Mouse (Mus musculus): ENCODE results near the gene Tmem167. TPM values are rescaled to one million over a fixed set of nuclear protein-coding genes. Genes with fewer than 3 reads are reported as not detected.
A peak's percentile ranks its signal among the peaks of the same experiment; 100 is the strongest.
"Not testable (repeated sequence)": the region's sequence is repeated elsewhere in the genome, so short reads cannot be mapped to it uniquely, and the experiment has no call there.

Gene Tmem167
- polyA plus RNA-seq (2016; fragmentation: Nextera tagmentation; extraction: Ambion mirVana) = 60.7 and 61.3 TPM in 2 replicates

GRCm38 (mm10) chr13:90088962-90089824 lies at the start of gene Tmem167, which contains the start of gene Xrcc4:
Tmem167 (plus strand) TSS chr13:90089123.
Xrcc4 (minus strand) TSS chr13:90089608.
- Histone ChIP-seq H3K27ac (replicated peaks) (peak within 1 kb of the TSS; percentile 95), H3K4me3 (peak within 1 kb of the TSS; percentile 97), H3K36me3 (peaks cover 9% of the 10 kb centered on the region; the same call in 1 of the 2 replicates), H3K27me3 (ENCODE audit: low read depth, poor library complexity, severe bottlenecking) (no peaks in the 10 kb centered on the region), H3K4me1 (peaks cover 19% of the 10 kb centered on the region), H3K9me3 (replicated peaks) (no peaks in the 10 kb centered on the region)
- 3% methylated on average over 41 of the region's 41 CpGs for WGBS
- peak; percentile 95 for DNase-seq (ENCODE audit: low spot score)

- H3K4me3 ChIP-seq = no peak overlapping the region
- H3K27ac ChIP-seq (replicated peaks) = no peak overlapping the region
- no peaks in the 10 kb centered on the region; the same call in 1 of the 2 replicates for H3K9me3 ChIP-seq (replicated peaks)
- peak; percentile 58 for DNase-seq (ENCODE audit: low spot score)
- 5% methylated on average over 2 of the region's 2 CpGs for WGBS
- H3K36me3 ChIP-seq = no peaks in the 10 kb centered on the region
- peaks cover 18% of the 10 kb centered on the region for H3K4me1 ChIP-seq
- H3K27me3 ChIP-seq (ENCODE audit: low read depth, poor library complexity, severe bottlenecking) = no peaks in the 10 kb centered on the region; the same call in 1 of the 2 replicates
These were observed 49.3 kb upstream of the Tmem167 start for GRCm38 (mm10) chr13:90039613-90040012.

GRCm38 (mm10) chr13:90051735-90052134 lies 37.2 kb upstream of the Tmem167 start:
- no peaks in the 10 kb centered on the region for H3K4me1 ChIP-seq
- H3K36me3 ChIP-seq = no peaks in the 10 kb centered on the region
- no peaks in the 10 kb centered on the region for H3K27me3 ChIP-seq (ENCODE audit: low read depth, poor library complexity, severe bottlenecking)
- WGBS = 80% methylated on average over 6 of the region's 6 CpGs
- no peak overlapping the region for H3K27ac ChIP-seq (replicated peaks)
- no peaks in the 10 kb centered on the region for H3K9me3 ChIP-seq (replicated peaks)
- DNase-seq (ENCODE audit: low spot score) = no peak
- H3K4me3 ChIP-seq = no peak overlapping the region

- H3K4me1 ChIP-seq = no peaks in the 10 kb centered on the region
- H3K27ac ChIP-seq (replicated peaks) = no peak overlapping the region
- no peaks in the 10 kb centered on the region for H3K9me3 ChIP-seq (replicated peaks)
- H3K36me3 ChIP-seq = no peaks in the 10 kb centered on the region
- 92% methylated on average over 3 of the region's 3 CpGs for WGBS
- H3K4me3 ChIP-seq = no peak overlapping the region
- no peaks in the 10 kb centered on the region for H3K27me3 ChIP-seq (ENCODE audit: low read depth, poor library complexity, severe bottlenecking)
- DNase-seq (ENCODE audit: low spot score) = no peak
These were observed 36.5 kb upstream of the Tmem167 start for GRCm38 (mm10) chr13:90052408-90052807.

GRCm38 (mm10) chr13:90061877-90062276 lies 27.0 kb upstream of the Tmem167 start:
- WGBS = 84% methylated on average over 1 of the region's 1 CpGs
- no peak overlapping the region for H3K4me3 ChIP-seq
- H3K36me3 ChIP-seq = no peaks in the 10 kb centered on the region

GRCm38 (mm10) chr13:90089825-90090183 lies 881 bp downstream of the Tmem167 start:
- DNase-seq (ENCODE audit: low spot score) = no peak
- Histone ChIP-seq H3K27ac (replicated peaks) (peak overlapping the region; percentile 95), H3K27me3 (ENCODE audit: low read depth, poor library complexity, severe bottlenecking) (no peaks in the 10 kb centered on the region), H3K4me3 (peak overlapping the region; percentile 97), H3K36me3 (peaks cover 9% of the 10 kb centered on the region; the same call in 1 of the 2 replicates), H3K4me1 (peaks cover 19% of the 10 kb centered on the region), H3K9me3 (replicated peaks) (no peaks in the 10 kb centered on the region)
- under 1% methylated on average over 27 of the region's 27 CpGs for WGBS

More at GRCm38 (mm10) chr13:90061877-90062276, 27.0 kb upstream of the Tmem167 start:
- H3K4me1 ChIP-seq = no peaks in the 10 kb centered on the region
- H3K9me3 ChIP-seq (replicated peaks) = no peaks in the 10 kb centered on the region
- no peak overlapping the region for H3K27ac ChIP-seq (replicated peaks)
- no peak for DNase-seq (ENCODE audit: low spot score)
- H3K27me3 ChIP-seq (ENCODE audit: low read depth, poor library complexity, severe bottlenecking) = no peaks in the 10 kb centered on the region

- Histone ChIP-seq H3K4me1 (no peaks in the 10 kb centered on the region), H3K4me3 (no peak overlapping the region), H3K36me3 (peaks cover 68% of the 10 kb centered on the region), H3K27me3 (ENCODE audit: low read depth, poor library complexity, severe bottlenecking) (no peaks in the 10 kb centered on the region), H3K9me3 (replicated peaks) (no peaks in the 10 kb centered on the region), H3K27ac (replicated peaks) (no peak overlapping the region)
- no peak for DNase-seq (ENCODE audit: low spot score)
These were observed 12.6 kb downstream of the Tmem167 start for GRCm38 (mm10) chr13:90101514-90101913.

GRCm38 (mm10) chr13:90106139-90106538 lies 17.2 kb downstream of the Tmem167 start:
- DNase-seq (ENCODE audit: low spot score) = no peak
- Histone ChIP-seq H3K4me3 (no peak overlapping the region), H3K36me3 (peaks cover 59% of the 10 kb centered on the region), H3K27me3 (ENCODE audit: low read depth, poor library complexity, severe bottlenecking) (no peaks in the 10 kb centered on the region), H3K4me1 (no peaks in the 10 kb centered on the region), H3K9me3 (replicated peaks) (no peaks in the 10 kb centered on the region), H3K27ac (replicated peaks) (no peak overlapping the region)
- WGBS = 96% methylated on average over 7 of the region's 7 CpGs

GRCm38 (mm10) chr13:90108746-90109145 lies 19.8 kb downstream of the Tmem167 start:
- WGBS = 92% methylated on average over 5 of the region's 5 CpGs
- H3K27me3 ChIP-seq (ENCODE audit: low read depth, poor library complexity, severe bottlenecking); DNase-seq (ENCODE audit: low spot score); H3K4me3 ChIP-seq; H3K4me1 ChIP-seq; H3K9me3 ChIP-seq (replicated peaks); H3K27ac ChIP-seq (replicated peaks): not testable (repeated sequence)
- H3K36me3 ChIP-seq = peaks cover 37% of the 10 kb centered on the region

GRCm38 (mm10) chr13:90111681-90112080 lies 22.8 kb downstream of the Tmem167 start:
- H3K4me1 ChIP-seq = no peaks in the 10 kb centered on the region
- no peak overlapping the region for H3K27ac ChIP-seq (replicated peaks)
- H3K36me3 ChIP-seq = peaks cover 8% of the 10 kb centered on the region
- no peaks in the 10 kb centered on the region for H3K27me3 ChIP-seq (ENCODE audit: low read depth, poor library complexity, severe bottlenecking)
- no peak for DNase-seq (ENCODE audit: low spot score)
- no peaks in the 10 kb centered on the region for H3K9me3 ChIP-seq (replicated peaks)
- H3K4me3 ChIP-seq = no peak overlapping the region
- WGBS = 86% methylated on average over 1 of the region's 1 CpGs

- Histone ChIP-seq H3K27ac (replicated peaks) (no peak overlapping the region), H3K9me3 (replicated peaks) (no peaks in the 10 kb centered on the region), H3K27me3 (ENCODE audit: low read depth, poor library complexity, severe bottlenecking) (no peaks in the 10 kb centered on the region), H3K36me3 (no peaks in the 10 kb centered on the region), H3K4me3 (no peak overlapping the region), H3K4me1 (no peaks in the 10 kb centered on the region)
- no peak for DNase-seq (ENCODE audit: low spot score)
- 90% methylated on average over 3 of the region's 3 CpGs for WGBS
These were observed 47.4 kb downstream of the Tmem167 start for GRCm38 (mm10) chr13:90136156-90136910.

- WGBS = 83% methylated on average over 1 of the region's 1 CpGs
- DNase-seq (ENCODE audit: low spot score) = no peak
These were observed 52.8 kb downstream of the Tmem167 start for GRCm38 (mm10) chr13:90141681-90142080.

GRCm38 (mm10) chr13:90143245-90143644 lies 54.3 kb downstream of the Tmem167 start:
- Histone ChIP-seq H3K4me1 (peaks cover 12% of the 10 kb centered on the region), H3K9me3 (replicated peaks) (no peaks in the 10 kb centered on the region), H3K27me3 (ENCODE audit: low read depth, poor library complexity, severe bottlenecking) (no peaks in the 10 kb centered on the region), H3K36me3 (no peaks in the 10 kb centered on the region), H3K27ac (replicated peaks) (no peak overlapping the region), H3K4me3 (no peak overlapping the region)
- 12% methylated on average over 4 of the region's 4 CpGs for WGBS
- peak; percentile 38 for DNase-seq (ENCODE audit: low spot score)

More at GRCm38 (mm10) chr13:90141681-90142080, 52.8 kb downstream of the Tmem167 start:
- Histone ChIP-seq H3K27me3 (ENCODE audit: low read depth, poor library complexity, severe bottlenecking) (no peaks in the 10 kb centered on the region), H3K27ac (replicated peaks) (no peak overlapping the region), H3K36me3 (no peaks in the 10 kb centered on the region), H3K9me3 (replicated peaks) (no peaks in the 10 kb centered on the region), H3K4me3 (no peak overlapping the region), H3K4me1 (peaks cover 12% of the 10 kb centered on the region)
